Mouse (Mus musculus): ENCODE data around the gene Gimap1. TPM values are rescaled to one million over a fixed set of nuclear protein-coding genes. Genes with fewer than 3 reads are reported as not detected.

The Gimap1 gene
- polyA plus RNA-seq, 1 experiment from 2014 or later = 15.2 TPM

- TF ChIP-seq CTCF (IDR thresholded peaks at IDR 0.05; ENCODE audit: low read depth) = no peak
- Histone ChIP-seq H3K9ac (ENCODE audit: low read depth, low read length) (no peak overlapping the region), H3K27ac (ENCODE audit: low read depth, low read length) (peak overlapping the region; percentile 11; the same call in 1 of the 2 replicates), H3K9me3 (ENCODE audit: control insufficient read depth) (no peaks in the 10 kb centered on the region), H3K27me3 (replicated peaks; ENCODE audit: control insufficient read depth, insufficient read depth, low read length) (no peaks in the 10 kb centered on the region), H3K36me3 (ENCODE audit: control insufficient read depth, insufficient read depth) (no peaks in the 10 kb centered on the region), H3K4me2 (replicated peaks; ENCODE audit: low read depth) (no peak overlapping the region), H3K4me3 (ENCODE audit: low read depth, low read length) (no peak overlapping the region), H3K4me1 (replicated peaks; ENCODE audit: control insufficient read depth, insufficient read depth, low read length) (no peaks in the 10 kb centered on the region)
- WGBS = 60% methylated on average over 1 of the region's 1 CpGs
- ATAC-seq = no peak
These were observed 46.3 kb downstream of the Gimap1 start for GRCm38 (mm10) chr6:48785189-48785588.

- H3K4me2 ChIP-seq (replicated peaks; ENCODE audit: low read depth) = no peak overlapping the region
- 57% methylated on average over 2 of the region's 2 CpGs for WGBS
- H3K36me3 ChIP-seq (ENCODE audit: control insufficient read depth, insufficient read depth) = no peaks in the 10 kb centered on the region
- H3K27me3 ChIP-seq (replicated peaks; ENCODE audit: control insufficient read depth, insufficient read depth, low read length) = no peaks in the 10 kb centered on the region
- TF ChIP-seq CTCF (IDR thresholded peaks at IDR 0.05; ENCODE audit: low read depth) = no peak
- H3K9me3 ChIP-seq (ENCODE audit: control insufficient read depth) = no peaks in the 10 kb centered on the region
- no peak overlapping the region for H3K9ac ChIP-seq (ENCODE audit: low read depth, low read length)
- H3K4me1 ChIP-seq (replicated peaks; ENCODE audit: control insufficient read depth, insufficient read depth, low read length) = no peaks in the 10 kb centered on the region
- no peak overlapping the region for H3K4me3 ChIP-seq (ENCODE audit: low read depth, low read length)
- no peak for ATAC-seq
- H3K27ac ChIP-seq (ENCODE audit: low read depth, low read length) = peak overlapping the region; percentile 11; the same call in 1 of the 2 replicates
These were observed 46.7 kb downstream of the Gimap1 start for GRCm38 (mm10) chr6:48785601-48786000.

- no peak for TF ChIP-seq CTCF (IDR thresholded peaks at IDR 0.05; ENCODE audit: low read depth)
- WGBS = 79% methylated on average over 2 of the region's 2 CpGs
- Histone ChIP-seq H3K4me1 (replicated peaks; ENCODE audit: control insufficient read depth, insufficient read depth, low read length) (no peaks in the 10 kb centered on the region), H3K27me3 (replicated peaks; ENCODE audit: control insufficient read depth, insufficient read depth, low read length) (no peaks in the 10 kb centered on the region), H3K4me2 (replicated peaks; ENCODE audit: low read depth) (no peak overlapping the region), H3K9ac (ENCODE audit: low read depth, low read length) (no peak overlapping the region), H3K4me3 (ENCODE audit: low read depth, low read length) (no peak overlapping the region), H3K9me3 (ENCODE audit: control insufficient read depth) (no peaks in the 10 kb centered on the region), H3K27ac (ENCODE audit: low read depth, low read length) (no peak overlapping the region), H3K36me3 (ENCODE audit: control insufficient read depth, insufficient read depth) (no peaks in the 10 kb centered on the region)
- ATAC-seq = no peak
These were observed 49.0 kb downstream of the Gimap1 start for GRCm38 (mm10) chr6:48787867-48788266.

Other genes starting within 250 kb of the Gimap1 start
- gene Atp6v0e2, start 201.4 kb upstream of the Gimap1 start, polyA plus RNA-seq (2015; fragmentation: Nextera tagmentation; extraction: Ambion mirVana) = 23.7 and 23.8 TPM in 2 replicates
- 7.6 and 9.5 TPM in 2 replicates for gene Lrrc61, start 184.3 kb upstream of the Gimap1 start, polyA plus RNA-seq (2015; fragmentation: Nextera tagmentation; extraction: Ambion mirVana)
- gene Rarres2, start 166.3 kb upstream of the Gimap1 start, polyA plus RNA-seq (2015; fragmentation: Nextera tagmentation; extraction: Ambion mirVana) = 154 and 162 TPM in 2 replicates
- gene Gm45021, start 149.4 kb upstream of the Gimap1 start, polyA plus RNA-seq (2015; fragmentation: Nextera tagmentation; extraction: Ambion mirVana) = not detected in 2 replicates
- gene Repin1, start 145.2 kb upstream of the Gimap1 start, polyA plus RNA-seq (2015; fragmentation: Nextera tagmentation; extraction: Ambion mirVana) = 11.3 and 12.0 TPM in 2 replicates
- not detected in 2 replicates for gene Gm44965, start 145.1 kb upstream of the Gimap1 start, polyA plus RNA-seq (2015; fragmentation: Nextera tagmentation; extraction: Ambion mirVana)
- gene Zfp775, start 137.0 kb upstream of the Gimap1 start, polyA plus RNA-seq (2015; fragmentation: Nextera tagmentation; extraction: Ambion mirVana) = 2.2 TPM in 2 replicates
- 0.55 and 0.63 TPM in 2 replicates for gene AI854703, start 112.3 kb upstream of the Gimap1 start, polyA plus RNA-seq (2015; fragmentation: Nextera tagmentation; extraction: Ambion mirVana)
- gene Gimap8, start 91.8 kb upstream of the Gimap1 start, polyA plus RNA-seq (2015; fragmentation: Nextera tagmentation; extraction: Ambion mirVana) = 1.1 and 1.2 TPM in 2 replicates
- gene Gimap9, start 62.9 kb upstream of the Gimap1 start, polyA plus RNA-seq (2015; fragmentation: Nextera tagmentation; extraction: Ambion mirVana) = 9.9 and 10.2 TPM in 2 replicates
- gene Gimap4, start 54.5 kb upstream of the Gimap1 start, polyA plus RNA-seq (2015; fragmentation: Nextera tagmentation; extraction: Ambion mirVana) = 9.6 and 11.3 TPM in 2 replicates
- gene Gimap6, start 30.8 kb upstream of the Gimap1 start, polyA plus RNA-seq (2015; fragmentation: Nextera tagmentation; extraction: Ambion mirVana) = 13.6 and 15.8 TPM in 2 replicates
- gene Gm28053, start 20.4 kb upstream of the Gimap1 start, polyA plus RNA-seq (2015; fragmentation: Nextera tagmentation; extraction: Ambion mirVana) = 1.3 and 2.3 TPM in 2 replicates
- gene Gimap7, start 20.4 kb upstream of the Gimap1 start, polyA plus RNA-seq (2015; fragmentation: Nextera tagmentation; extraction: Ambion mirVana) = 0.09 and 0.16 TPM in 2 replicates
- gene Gimap5, start 7.1 kb downstream of the Gimap1 start, polyA plus RNA-seq (2015; fragmentation: Nextera tagmentation; extraction: Ambion mirVana) = 8.4 and 10.6 TPM in 2 replicates
- 0.58 and 0.64 TPM in 2 replicates for gene Gimap3, start 31.8 kb downstream of the Gimap1 start, polyA plus RNA-seq (2015; fragmentation: Nextera tagmentation; extraction: Ambion mirVana)
- gene Tmem176a, start 101.9 kb downstream of the Gimap1 start, polyA plus RNA-seq (2015; fragmentation: Nextera tagmentation; extraction: Ambion mirVana) = 180 and 193 TPM in 2 replicates
- gene Tmem176b, start 102.4 kb downstream of the Gimap1 start, polyA plus RNA-seq (2015; fragmentation: Nextera tagmentation; extraction: Ambion mirVana) = 319 and 320 TPM in 2 replicates
- gene Aoc1, start 133.8 kb downstream of the Gimap1 start, polyA plus RNA-seq (2015; fragmentation: Nextera tagmentation; extraction: Ambion mirVana) = 101 and 106 TPM in 2 replicates
- not detected in 2 replicates for gene 1600015I10Rik, start 190.8 kb downstream of the Gimap1 start, polyA plus RNA-seq (2015; fragmentation: Nextera tagmentation; extraction: Ambion mirVana)
- not detected in 2 replicates for gene Doxl2, start 235.9 kb downstream of the Gimap1 start, polyA plus RNA-seq (2015; fragmentation: Nextera tagmentation; extraction: Ambion mirVana)
- gene Svs1, start 247.8 kb downstream of the Gimap1 start, polyA plus RNA-seq (2015; fragmentation: Nextera tagmentation; extraction: Ambion mirVana) = not detected in 2 replicates